Mouse (Mus musculus) myocyte (in vitro differentiated cells): ENCODE results near the gene Uvrag. TPM values are rescaled to one million over a fixed set of nuclear protein-coding genes. Genes with fewer than 3 reads are reported as not detected.

Source experiments
- H3K27me3 ChIP-seq: one replicate; pipeline ENCODE4 v1.6.1; 2011; ENCODE audit not compliant: control insufficient read depth, insufficient read depth, insufficient read length
- H3K36me3 ChIP-seq: one replicate; pipeline ENCODE4 v1.6.1; 2011; ENCODE audit not compliant: control insufficient read depth, insufficient read depth
- H3K4me2 ChIP-seq: one replicate; pipeline ENCODE4 v1.6.1; 2011; ENCODE audit warnings: low read depth, control low read depth
- H3K4me3 ChIP-seq: one replicate; pipeline ENCODE4 v1.5.1; 2011; ENCODE audit warnings: mild to moderate bottlenecking, control low read depth, moderate library complexity
- H3K79me2 ChIP-seq: one replicate; pipeline ENCODE4 v1.6.1; 2011; ENCODE audit not compliant: control insufficient read depth, insufficient read depth
- H3ac ChIP-seq: one replicate; pipeline ENCODE4 v1.6.1; 2011; ENCODE audit not compliant: control insufficient read depth, insufficient read length
- CEBPB ChIP-seq: IDR thresholded peaks from 2 replicates; pipeline ENCODE4 v1.6.1; 2011; ENCODE audit warnings: mild to moderate bottlenecking, moderate library complexity; ENCODE audit not compliant: poor library complexity, insufficient read depth, severe bottlenecking
- E2F4 ChIP-seq: IDR thresholded peaks from one replicate; pipeline ENCODE4 v1.6.1; 2011; ENCODE audit warnings: mild to moderate bottlenecking, control low read depth, moderate library complexity; ENCODE audit not compliant: insufficient read depth
- MAX ChIP-seq: IDR thresholded peaks from one replicate; pipeline ENCODE4 v1.6.1; 2011; ENCODE audit warnings: low read depth, mild to moderate bottlenecking, control low read depth
- MYOD1 ChIP-seq, 3 experiments: IDR thresholded peaks; one replicate each; pipeline ENCODE4 v1.6.1; 2011; ENCODE audit warnings: control low read depth in 2 of 3, low read depth in 2 of 3, mild to moderate bottlenecking in 2 of 3, moderate library complexity in 1 of 3; ENCODE audit not compliant: insufficient read length in 2 of 3, control insufficient read depth in 1 of 3
- MYOG ChIP-seq, 3 experiments: IDR thresholded peaks; one replicate each; pipeline ENCODE4 v1.6.1; 2011; ENCODE audit warnings: control low read depth in 2 of 3, low read depth in 2 of 3, mild to moderate bottlenecking in 2 of 3; ENCODE audit not compliant: insufficient read length in 2 of 3, control insufficient read depth in 1 of 3, insufficient read depth in 1 of 3
- POLR2A ChIP-seq: IDR thresholded peaks from one replicate; pipeline ENCODE4 v1.6.1; 2011; ENCODE audit warnings: low read depth, mild to moderate bottlenecking, control low read depth, moderate library complexity; ENCODE audit not compliant: insufficient read length
- POLR2AphosphoS2 ChIP-seq: IDR thresholded peaks from one replicate; pipeline ENCODE4 v1.6.1; 2011; ENCODE audit warnings: low read depth, control low read depth; ENCODE audit not compliant: insufficient read length
- REST ChIP-seq: IDR thresholded peaks from one replicate; pipeline ENCODE4 v1.6.1; 2011; ENCODE audit warnings: mild to moderate bottlenecking, control low read depth, moderate library complexity; ENCODE audit not compliant: insufficient read depth, insufficient read length
- SRF ChIP-seq: IDR thresholded peaks from one replicate; pipeline ENCODE4 v1.6.1; 2011; ENCODE audit warnings: low read depth; ENCODE audit not compliant: control insufficient read depth, insufficient read length
- TCF12 ChIP-seq: IDR thresholded peaks from one replicate; pipeline ENCODE4 v1.6.1; 2011; ENCODE audit warnings: mild to moderate bottlenecking, control low read depth; ENCODE audit not compliant: poor library complexity, insufficient read depth, severe bottlenecking
- TCF3 ChIP-seq: IDR thresholded peaks from one replicate; pipeline ENCODE4 v1.6.1; 2011; ENCODE audit warnings: low read depth, control low read depth; ENCODE audit not compliant: insufficient read length
- USF1 ChIP-seq: IDR thresholded peaks from one replicate; pipeline ENCODE4 v1.6.1; 2011; ENCODE audit warnings: low read depth, mild to moderate bottlenecking, control low read depth, moderate library complexity
- polyA plus RNA-seq: library from polyadenylated mRNA; unstranded; fragments of >200 nt; fragmentation: generic; extraction: Trizol; gene quantifications from one replicate; pipeline ENCODE4 v1.2.1, GENCODE M21; 2012; ENCODE audit warnings: missing spikeins

Uvrag gene
- polyA plus RNA-seq, 1 experiment: 9.0 TPM

- Histone ChIP-seq H3K79me2 (no peaks in the 10 kb centered on the region), H3K4me2 (no peak overlapping the region)
Observed at GRCm38 (mm10) chr7:99183751-99184150, 42.8 kb upstream of the Uvrag start.

GRCm38 (mm10) chr7:99182432-99183172, 41.7 kb upstream of the Uvrag start, which contains the start of gene Dgat2:
Dgat2 (minus strand) TSS chr7:99182719.
- TF ChIP-seq SRF (no peak), USF1 (peak; percentile 58), MYOD1 (IDR thresholded peaks at IDR 0.05; ENCODE audit: control insufficient read depth in 1 of 3, insufficient read length in 2 of 3, low read depth in 2 of 3) (peak in 2 of 3 experiments; percentile 81 to 86), MAX (peak; percentile 65), POLR2AphosphoS2 (peak; percentile 96), TCF3 (no peak), E2F4 (no peak), TCF12 (no peak), REST (peak; percentile 50), POLR2A (peak; percentile 97), MYOG (IDR thresholded peaks at IDR 0.05; ENCODE audit: control insufficient read depth in 1 of 3, insufficient read depth in 1 of 3, insufficient read length in 2 of 3, low read depth in 2 of 3) (peak in 2 of 3 experiments; percentile 48 to 88), CEBPB (no peak)
- Histone ChIP-seq H3K4me3 (peak within 1 kb of the TSS; percentile 25), H3K4me2 (peak within 1 kb of the TSS; percentile 89), H3ac (peak within 1 kb of the TSS; percentile 42), H3K27me3 (no peaks in the 10 kb centered on the region), H3K36me3 (no peaks in the 10 kb centered on the region), H3K79me2 (no peaks in the 10 kb centered on the region)

More at GRCm38 (mm10) chr7:99183751-99184150, 42.8 kb upstream of the Uvrag start:
- Histone ChIP-seq H3K4me3 (no peak overlapping the region), H3K27me3 (no peaks in the 10 kb centered on the region), H3K36me3 (no peaks in the 10 kb centered on the region), H3ac (no peak overlapping the region)
- TF ChIP-seq CEBPB: no peak
- TF ChIP-seq USF1: no peak

GRCm38 (mm10) chr7:99181619-99182431, 40.9 kb upstream of the Uvrag start:
- Histone ChIP-seq H3K27me3 (no peaks in the 10 kb centered on the region), H3K79me2 (no peaks in the 10 kb centered on the region), H3K4me3 (peak overlapping the region; percentile 25), H3K4me2 (peak overlapping the region; percentile 89), H3ac (peak overlapping the region; percentile 42), H3K36me3 (no peaks in the 10 kb centered on the region)
- TF ChIP-seq SRF: no peak
- no peak for TF ChIP-seq MAX
- no peak for TF ChIP-seq REST
- no peak for TF ChIP-seq POLR2A
- TF ChIP-seq MYOG (IDR thresholded peaks at IDR 0.05; ENCODE audit: control insufficient read depth in 1 of 3, insufficient read depth in 1 of 3, insufficient read length in 2 of 3, low read depth in 2 of 3): no peak
- no peak for TF ChIP-seq USF1
- TF ChIP-seq TCF3: no peak
- TF ChIP-seq POLR2AphosphoS2: no peak
- TF ChIP-seq E2F4: no peak
- no peak for TF ChIP-seq CEBPB
- TF ChIP-seq MYOD1 (IDR thresholded peaks at IDR 0.05; ENCODE audit: control insufficient read depth in 1 of 3, insufficient read length in 2 of 3, low read depth in 2 of 3): no peak
- TF ChIP-seq TCF12: no peak

- no peak overlapping the region for H3ac ChIP-seq
- H3K27me3 ChIP-seq: no peaks in the 10 kb centered on the region
- TF ChIP-seq CEBPB (no peak), TCF12 (no peak), MAX (no peak), POLR2AphosphoS2 (no peak), REST (no peak), POLR2A (no peak), MYOD1 (IDR thresholded peaks at IDR 0.05; ENCODE audit: control insufficient read depth in 1 of 3, insufficient read length in 2 of 3, low read depth in 2 of 3) (no peak), MYOG (IDR thresholded peaks at IDR 0.05; ENCODE audit: control insufficient read depth in 1 of 3, insufficient read depth in 1 of 3, insufficient read length in 2 of 3, low read depth in 2 of 3) (no peak), USF1 (no peak), TCF3 (no peak), SRF (no peak), E2F4 (no peak)
- no peak overlapping the region for H3K4me2 ChIP-seq
- no peaks in the 10 kb centered on the region for H3K36me3 ChIP-seq
- H3K4me3 ChIP-seq: no peak overlapping the region
- H3K79me2 ChIP-seq: no peaks in the 10 kb centered on the region
Observed at GRCm38 (mm10) chr7:99180162-99180561, 39.2 kb upstream of the Uvrag start.
